Comparison of ENCODE assay signal across 8 mouse cellular contexts in the genomic region with DNA sequence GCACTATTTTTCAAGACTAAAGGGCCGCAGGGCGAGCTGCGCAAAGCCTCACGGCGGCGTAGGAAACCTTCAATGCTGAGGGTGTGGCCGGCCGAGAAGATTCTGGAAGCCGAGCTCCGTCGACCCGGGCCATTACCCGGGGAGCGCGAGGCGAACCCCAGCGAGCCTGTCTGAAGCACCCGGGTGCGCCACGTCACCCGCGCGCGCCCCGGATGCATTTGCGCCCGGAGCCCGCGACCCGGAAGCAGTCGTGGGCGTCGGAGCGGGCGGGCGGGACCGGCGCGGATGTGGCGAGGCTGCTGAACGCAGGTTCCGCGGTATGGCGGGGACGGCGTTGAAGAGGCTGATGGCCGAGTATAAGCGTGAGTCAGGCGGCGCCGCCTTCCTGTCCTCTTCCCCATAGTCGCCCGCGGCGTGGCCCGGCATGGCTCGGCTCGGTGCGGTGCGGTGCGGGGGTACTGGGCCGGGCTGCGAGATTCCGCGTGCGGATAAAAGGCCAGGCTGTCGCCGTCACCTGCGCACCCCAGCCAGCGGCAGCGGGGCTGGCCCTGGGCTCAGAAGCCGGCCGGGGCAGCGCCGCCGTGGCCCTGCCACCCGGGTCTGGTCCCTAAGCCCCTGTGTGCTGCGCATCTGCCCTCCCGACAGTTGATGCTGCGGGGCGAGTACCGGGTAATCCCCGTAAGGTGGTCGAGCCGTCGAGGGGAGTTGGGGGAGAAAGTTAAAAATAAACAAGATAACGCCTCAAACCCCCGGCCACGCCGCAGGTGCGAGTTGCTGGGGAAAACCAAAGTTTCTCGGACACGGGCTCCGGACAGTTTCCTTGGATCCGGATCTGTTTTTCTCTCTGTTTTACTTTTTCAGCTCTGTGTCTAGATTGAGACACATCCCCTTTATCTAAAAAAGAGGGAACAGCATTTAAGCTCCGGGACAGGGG. TPM values are rescaled to one million over a fixed set of nuclear protein-coding genes. Genes with fewer than 3 reads are reported as not detected.
DNase-seq lines count a peak whose midpoint lies in the region; ATAC-seq and TF ChIP-seq lines count a peak whose summit lies in the region.

Gene Ube2g2 (plus strand): TSS at position 221 of the 934 bp plus-strand sequence.

- TF ChIP-seq EP300 in MEL (IDR thresholded peaks at IDR 0.05; ENCODE audit: low read depth in 1 of 2, low read length in 2 of 2), result peak in 1 of 2 experiments; percentile 4; a peak in 1 of 4 replicates

- no peak for TF ChIP-seq RAD21 in MEL (IDR thresholded peaks at IDR 0.05; ENCODE audit: low read depth, low read length)

- peak; percentile 94 for DNase-seq in MEL (ENCODE audit: low read depth, low spot score)
- DNase-seq in cerebellum, adult 18-20 months, result peak; percentile 88 to 97
- DNase-seq in forebrain, postnatal 0 days, result peak; percentile 97
- DNase-seq in heart, postnatal 36 days, result peak; percentile 96 to 97
- peak; percentile 74 to 88 for DNase-seq in layer of hippocampus, adult 8-10 months (ENCODE audit: low spot score in 2 of 2)
- peak; percentile 86 to 87 for DNase-seq in thymus, adult 18-20 months

- H3K27me3 ChIP-seq in MEL (ENCODE audit: control insufficient read depth in 1 of 2, insufficient read depth in 2 of 2, low read length in 2 of 2), result no peaks in the 10 kb centered on the region
- no peaks in the 10 kb centered on the region for H3K27me3 ChIP-seq in forebrain, postnatal 0 days (ENCODE audit: insufficient read depth, low read length)
- no peaks in the 10 kb centered on the region for H3K27me3 ChIP-seq in lung, embryonic 15.5 days

- TF ChIP-seq POLR2A in MEL (IDR thresholded peaks at IDR 0.05; ENCODE audit: control insufficient read depth in 1 of 2, insufficient read depth in 1 of 2, low read depth in 1 of 2, low read length in 2 of 2, poor library complexity in 1 of 2), result peak; percentile 54 to 85; a peak in 2 of 4 replicates
- peak; percentile 77 for TF ChIP-seq POLR2A in olfactory bulb, adult 2 months (IDR thresholded peaks at IDR 0.05; ENCODE audit: insufficient read depth, low read depth, low read length)

- peak within 1 kb of the TSS; percentile 74 for H3K4me2 ChIP-seq in forebrain, postnatal 0 days (ENCODE audit: low read depth)
- peak within 1 kb of the TSS; percentile 74 for H3K4me2 ChIP-seq in lung, embryonic 15.5 days

- no peaks in the 10 kb centered on the region for H3K9me3 ChIP-seq in MEL (replicated peaks; ENCODE audit: insufficient read depth, low read length)
- H3K9me3 ChIP-seq in forebrain, postnatal 0 days (ENCODE audit: low read length), result no peaks in the 10 kb centered on the region
- no peaks in the 10 kb centered on the region for H3K9me3 ChIP-seq in lung, embryonic 15.5 days

- H3K4me3 ChIP-seq in MEL (ENCODE audit: control insufficient read depth in 1 of 2, insufficient read depth in 1 of 2, low read depth in 2 of 2, low read length in 2 of 2), result peak within 1 kb of the TSS; percentile 92 to 95
- peak within 1 kb of the TSS; percentile 97 for H3K4me3 ChIP-seq in forebrain, postnatal 0 days (ENCODE audit: low read depth, low read length)
- peak within 1 kb of the TSS; percentile 94 for H3K4me3 ChIP-seq in lung, embryonic 15.5 days
- H3K4me3 ChIP-seq in olfactory bulb, adult 2 months (ENCODE audit: insufficient read depth, low read depth, low read length), result peak within 1 kb of the TSS; percentile 93

- peaks cover 2 to 6% of the 10 kb centered on the region in 2 experiments for H3K4me1 ChIP-seq in MEL (ENCODE audit: control insufficient read depth in 1 of 2, insufficient read depth in 2 of 2, low read length in 2 of 2)
- H3K4me1 ChIP-seq in forebrain, postnatal 0 days (ENCODE audit: insufficient read depth), result peaks cover 13% of the 10 kb centered on the region
- H3K4me1 ChIP-seq in lung, embryonic 15.5 days, result peaks cover 34% of the 10 kb centered on the region
- peaks cover 22% of the 10 kb centered on the region for H3K4me1 ChIP-seq in olfactory bulb, adult 2 months (ENCODE audit: control insufficient read depth, insufficient read depth, low read length)

- TF ChIP-seq CTCF in MEL (IDR thresholded peaks at IDR 0.05 in 2 of 3, conservative IDR thresholded peaks at IDR 0.05 in 1 of 3; ENCODE audit: control insufficient read depth in 1 of 3, insufficient read depth in 1 of 3, low read depth in 2 of 3, low read length in 3 of 3, poor library complexity in 1 of 3, severe bottlenecking in 1 of 3), result no peak
- no peak for TF ChIP-seq CTCF in forebrain, postnatal 0 days (IDR thresholded peaks at IDR 0.05; ENCODE audit: low read depth)
- TF ChIP-seq CTCF in olfactory bulb, adult 2 months (IDR thresholded peaks at IDR 0.05; ENCODE audit: insufficient read depth, low read depth, low read length), result no peak

- H3K9ac ChIP-seq in MEL (ENCODE audit: control insufficient read depth, low read depth, low read length, poor library complexity, severe bottlenecking), result peak within 1 kb of the TSS; percentile 95
- peak within 1 kb of the TSS; percentile 90 for H3K9ac ChIP-seq in forebrain, postnatal 0 days
- peak within 1 kb of the TSS; percentile 93 for H3K9ac ChIP-seq in lung, embryonic 15.5 days

- intact Hi-C loops in heart, postnatal 36 days (cut with DNase I), result loop anchor here (1.0 to 10.0 kb wide), 4 partner anchors 40 to 542 kb away; partner anchors contain the start of genes 1810043G02Rik, D10Jhu81e, Pttg1ip and Trpm2

- 1% methylated on average over 92 of the region's 96 CpGs for WGBS in forebrain, postnatal 0 days
- WGBS in lung, embryonic 15.5 days, result under 1% methylated on average over 92 of the region's 96 CpGs
- under 1% methylated on average over 96 of the region's 96 CpGs for WGBS in olfactory bulb, adult 2 months

- H3K79me2 ChIP-seq in MEL (ENCODE audit: control insufficient read depth, insufficient read depth, low read length, poor library complexity), result peaks cover 47% of the 10 kb centered on the region

- ATAC-seq in forebrain, postnatal 0 days, result peak; percentile 95
- ATAC-seq in lung, embryonic 15.5 days (ENCODE audit: borderline replicate concordance, extremely low read depth, low FRiP score, low TSS enrichment), result peak; percentile 95

- peaks cover 2 to 10% of the 10 kb centered on the region in 2 experiments; a peak in 3 of 4 replicates for H3K36me3 ChIP-seq in MEL (ENCODE audit: control insufficient read depth in 1 of 2, insufficient read depth in 2 of 2, low read length in 2 of 2)
- H3K36me3 ChIP-seq in forebrain, postnatal 0 days (ENCODE audit: insufficient read depth), result peaks cover 12% of the 10 kb centered on the region
- peaks cover 9% of the 10 kb centered on the region for H3K36me3 ChIP-seq in lung, embryonic 15.5 days

- peak within 1 kb of the TSS; percentile 91 for H3K27ac ChIP-seq in MEL (ENCODE audit: control insufficient read depth, low read depth, low read length)
- H3K27ac ChIP-seq in forebrain, postnatal 0 days (ENCODE audit: low read depth, low read length), result peak within 1 kb of the TSS; percentile 92
- H3K27ac ChIP-seq in lung, embryonic 15.5 days, result peak within 1 kb of the TSS; percentile 87
- peak within 1 kb of the TSS; percentile 85 for H3K27ac ChIP-seq in olfactory bulb, adult 2 months (ENCODE audit: insufficient read depth, low read depth, low read length)

TF ChIP-seq in MEL, 35 proteins besides CTCF, POLR2A, EP300 and RAD21 (continues in another document):
- no peak for TF ChIP-seq ZNF384 (IDR thresholded peaks at IDR 0.05; ENCODE audit: low read depth, low read length)
- TF ChIP-seq BHLHE40 (IDR thresholded peaks at IDR 0.05; ENCODE audit: borderline replicate concordance, low read depth, low read length), result no peak
- no peak for TF ChIP-seq UBTF (IDR thresholded peaks at IDR 0.05; ENCODE audit: borderline replicate concordance, insufficient read depth, low read depth, low read length)
- no peak; the same call in 1 of the 2 replicates for TF ChIP-seq KAT2A (conservative IDR thresholded peaks at IDR 0.05; ENCODE audit: low read depth, low read length)
- 0 out of 2 replicates have a peak, but pooled peaks have one; percentile 57 for TF ChIP-seq TBP (IDR thresholded peaks at IDR 0.05; ENCODE audit: low read depth, low read length)
- no peak for TF ChIP-seq MEF2A (IDR thresholded peaks at IDR 0.05; ENCODE audit: extremely low read depth, insufficient replicate concordance, low read depth, low read length, poor library complexity, severe bottlenecking)
- peak; percentile 82; the same call in 1 of the 2 replicates for TF ChIP-seq MAZ (IDR thresholded peaks at IDR 0.05; ENCODE audit: low read depth, low read length)
- peak; percentile 97 for TF ChIP-seq POLR2AphosphoS2 (IDR thresholded peaks at IDR 0.05; ENCODE audit: low read length)
- peak; percentile 81 for TF ChIP-seq ELF1 (IDR thresholded peaks at IDR 0.05; ENCODE audit: low read depth, low read length)
- 0 out of 2 replicates have a peak, but pooled peaks have one; percentile 46 for TF ChIP-seq TCF12 (IDR thresholded peaks at IDR 0.05; ENCODE audit: low read depth, low read length)
- TF ChIP-seq MAX (IDR thresholded peaks at IDR 0.05; ENCODE audit: low read length), result peak; percentile 56; the same call in 1 of the 2 replicates
- TF ChIP-seq ZKSCAN1 (IDR thresholded peaks at IDR 0.05; ENCODE audit: low read depth, low read length), result no peak
- peak; percentile 66 for TF ChIP-seq SIN3A (IDR thresholded peaks at IDR 0.05; ENCODE audit: low read length)
- TF ChIP-seq POLR2AphosphoS5 (IDR thresholded peaks at IDR 0.05; ENCODE audit: borderline replicate concordance, low read depth, low read length), result no peak
- no peak for TF ChIP-seq MAFK (IDR thresholded peaks at IDR 0.05; ENCODE audit: borderline replicate concordance, low read depth, low read length)
- no peak for TF ChIP-seq USF2 (IDR thresholded peaks at IDR 0.05; ENCODE audit: borderline replicate concordance in 1 of 2, insufficient read depth in 1 of 2, low read depth in 1 of 2, low read length in 2 of 2)
- peak; percentile 31; the same call in 1 of the 2 replicates for TF ChIP-seq NRF1 (IDR thresholded peaks at IDR 0.05; ENCODE audit: insufficient read depth, low read depth, low read length, poor library complexity, severe bottlenecking)
- TF ChIP-seq GABPA (IDR thresholded peaks at IDR 0.05; ENCODE audit: low read depth, low read length), result no peak
- TF ChIP-seq MYC (IDR thresholded peaks at IDR 0.05; ENCODE audit: low read depth, low read length), result 0 out of 2 replicates have a peak, but pooled peaks have one; percentile 64

RNA-seq across cellular contexts. Expression of gene Ube2g2, which starts in this region (rescaled TPM):
- 55.2 and 62.4 TPM in 2 replicates for total RNA-seq in MEL (2012; rRNA removed)
- polyA plus RNA-seq in MEL (2012; ENCODE audit: insufficient read depth in 1 of 2, insufficient read length in 2 of 2, low read depth in 1 of 2, low replicate concordance in 2 of 2, missing spikeins in 1 of 2), result 100 to 1,000 TPM in 1 of 2 experiments, not detected in 1; 112 TPM
- 41.7 and 45.3 TPM in 2 replicates for total RNA-seq in forebrain, postnatal 0 days (2014; rRNA removed)
- polyA plus RNA-seq in forebrain, postnatal 0 days (2015; fragmentation: Nextera tagmentation; extraction: Ambion mirVana), result 74.9 and 80.3 TPM in 2 replicates
- 10 to 100 TPM; 65.2 to 73.4 TPM for total RNA-seq in heart, postnatal 36 days (2021)
- total RNA-seq in layer of hippocampus, adult 8-10 months (2022), result 10 to 100 TPM; 64.2 to 89.9 (median 76.6) TPM
- 73.8 and 74.3 TPM in 2 replicates for polyA plus RNA-seq in lung, embryonic 15.5 days (2015; fragmentation: Nextera tagmentation; extraction: Ambion mirVana)
- not detected in 2 replicates for polyA plus RNA-seq in olfactory bulb, adult 2 months (2012; ENCODE audit: insufficient read depth, insufficient read length, low replicate concordance, missing spikeins)

Comparison
In these comparisons a context has a peak if more than half of its experiments do, and no peak if none do; other contexts are left out.
1. Peak in every context shown above with its lines: DNase-seq, ATAC-seq, H3K4me3 ChIP-seq and H3K27ac ChIP-seq.